Mouse (Mus musculus): ENCODE data around the gene Pim3. TPM values are rescaled to one million over a fixed set of nuclear protein-coding genes. Genes with fewer than 3 reads are reported as not detected.

The Pim3 gene
- total RNA-seq, 2 experiments from 2014 or later: 97.9 to 139 TPM

- DNase-seq: peak; percentile 84 to 86
Measured at GRCm38 (mm10) chr15:88858141-88858541, 3.8 kb upstream of the Pim3 start.

DNA sequence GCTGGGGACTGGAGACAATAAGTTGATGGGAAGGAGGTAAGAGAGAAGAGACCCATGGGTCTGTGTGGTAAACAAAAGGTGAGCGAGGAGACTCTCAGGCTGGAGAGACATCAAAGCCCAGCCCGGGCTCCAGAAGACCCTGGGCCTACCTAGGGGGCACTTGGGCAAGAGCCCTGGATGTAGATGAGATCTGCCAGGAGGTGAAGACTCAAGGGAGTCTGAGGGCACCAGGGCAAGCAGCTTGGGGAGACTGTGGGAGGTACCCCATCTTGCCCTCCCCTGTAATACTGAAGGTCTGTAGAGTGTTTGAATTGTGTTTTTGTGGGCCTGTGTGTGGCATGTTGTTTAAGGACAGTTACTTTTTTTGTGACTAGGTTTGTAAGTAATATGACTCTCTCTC, 3.3 kb upstream of the Pim3 start:
- DNase-seq: no peak

DNA sequence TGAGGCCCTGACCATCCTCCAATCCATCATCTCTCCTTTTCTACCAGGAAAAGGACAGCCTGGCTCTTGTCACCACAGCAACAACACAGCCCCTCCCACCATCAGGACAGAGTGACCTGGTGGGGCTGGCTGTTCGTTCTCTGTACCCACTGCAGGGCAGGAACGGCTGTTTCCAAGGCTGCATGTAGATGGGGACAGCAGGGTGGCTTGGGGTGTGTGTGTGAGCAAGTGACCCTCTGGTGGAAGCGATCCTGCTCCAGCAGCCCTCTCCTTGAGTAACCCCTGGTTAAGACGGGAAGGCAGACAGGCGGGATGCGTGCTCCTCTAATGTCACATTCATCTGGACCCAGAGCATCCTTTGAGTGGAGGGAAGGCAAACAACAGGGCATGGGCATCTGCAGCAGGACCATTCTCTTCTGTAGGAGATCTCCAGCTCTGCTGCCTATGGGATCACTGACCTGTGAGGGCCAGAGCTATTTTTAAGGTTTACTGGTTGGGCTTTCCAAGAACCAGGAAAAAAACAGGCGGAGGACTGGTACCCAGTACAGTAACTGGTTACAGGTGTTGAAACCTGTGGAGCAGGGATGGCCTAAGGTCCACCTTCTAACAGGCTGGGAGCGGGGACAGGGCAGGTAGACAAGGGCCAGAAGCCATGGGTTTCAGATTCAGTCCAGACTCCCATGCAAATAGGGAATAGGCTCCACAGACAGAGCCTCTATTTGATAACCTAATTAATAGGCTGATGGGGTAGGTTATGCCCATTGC, 2.6 kb upstream of the Pim3 start:
- peak in 1 of 2 experiments; percentile 23 for DNase-seq

DNA sequence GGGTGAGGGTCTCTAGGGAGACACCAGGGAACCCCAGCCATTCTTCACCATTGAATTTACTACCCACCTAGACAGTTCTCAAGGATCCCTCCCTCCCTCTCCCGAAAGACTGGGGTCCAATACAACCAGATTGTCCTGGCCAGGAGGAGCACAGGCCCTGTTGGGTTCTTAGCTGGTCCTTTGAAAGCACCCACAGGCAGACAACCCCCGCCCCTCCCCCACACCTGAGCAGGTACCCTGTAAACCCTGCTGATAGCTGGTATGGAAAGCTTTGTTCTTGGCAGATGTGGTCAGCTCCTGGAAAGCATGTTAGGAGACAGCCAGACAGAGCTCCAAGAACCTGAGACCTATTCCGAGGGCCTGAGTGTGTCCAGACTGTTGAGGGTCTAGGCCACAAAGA, 1.2 kb upstream of the Pim3 start:
- peak in 1 of 2 experiments; percentile 35 for DNase-seq

GRCm38 (mm10) chr15:88862881-88863694, 1.1 kb downstream of the Pim3 start:
- peak; percentile 58 to 76 for DNase-seq

GRCm38 (mm10) chr15:88863695-88864231, 1.8 kb downstream of the Pim3 start:
- peak; percentile 95 to 98 for DNase-seq

- DNase-seq: peak; percentile 54 to 71
Measured at GRCm38 (mm10) chr15:88864270-88865030, 2.5 kb downstream of the Pim3 start.

GRCm38 (mm10) chr15:88865061-88865460, 3.1 kb downstream of the Pim3 start:
- DNase-seq: no peak

GRCm38 (mm10) chr15:88865888-88866695, 4.1 kb downstream of the Pim3 start:
- DNase-seq: peak in 1 of 2 experiments; percentile 31

DNA sequence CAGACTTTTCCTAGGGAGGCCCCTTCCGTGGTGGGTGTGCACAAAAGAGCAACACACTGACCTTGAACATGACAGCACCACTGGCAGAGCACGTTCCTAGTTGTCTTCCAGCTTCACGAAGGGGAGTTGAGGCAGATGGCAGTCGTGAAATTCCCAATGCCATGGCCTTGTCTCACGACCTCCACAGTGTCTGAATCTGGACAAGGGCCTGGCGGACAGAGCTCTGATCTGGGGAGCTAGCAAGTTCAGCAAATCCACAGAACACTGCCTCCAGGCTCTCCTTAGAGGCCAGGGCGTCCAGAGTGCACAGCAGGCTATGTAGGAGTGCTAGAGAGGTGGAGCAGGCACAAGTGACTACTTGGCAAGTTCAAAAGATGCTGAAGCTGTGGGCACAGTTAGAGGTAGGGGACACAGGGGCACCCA, 5.0 kb downstream of the Pim3 start:
- DNase-seq: no peak

DNA sequence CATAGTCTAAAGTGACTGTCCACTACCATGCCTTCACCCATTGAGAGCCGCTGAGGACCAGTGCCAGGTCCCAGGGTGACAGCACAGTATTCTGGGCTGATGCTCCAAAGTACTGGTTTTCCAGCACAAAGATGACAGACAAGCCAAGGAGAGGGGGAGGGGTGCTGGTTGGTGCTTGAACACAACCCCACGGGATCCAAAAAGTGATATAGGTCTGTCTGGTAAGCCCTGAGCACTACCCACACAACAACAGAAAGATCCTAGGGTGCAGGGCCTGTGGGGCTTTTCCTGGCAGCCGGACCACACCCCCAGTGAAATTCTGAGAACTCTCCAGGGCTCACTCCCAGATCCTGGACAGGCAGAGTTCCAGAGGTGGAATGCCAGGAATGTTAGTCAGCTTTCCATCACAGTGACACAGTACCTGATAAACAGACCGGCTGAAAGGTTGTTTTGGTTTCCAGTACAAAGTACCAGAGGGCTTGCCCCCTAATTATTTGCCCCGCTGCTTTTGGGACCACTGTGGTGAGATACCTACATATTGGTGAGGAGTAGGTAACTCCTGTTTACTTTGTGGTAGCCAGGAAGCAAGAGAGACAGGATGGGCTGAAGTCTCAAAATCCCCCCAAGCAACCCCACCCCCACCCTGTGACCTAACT, 5.5 kb downstream of the Pim3 start:
- DNase-seq: peak; percentile 92 to 93

GRCm38 (mm10) chr15:88868024-88868742, 6.2 kb downstream of the Pim3 start:
- peak; percentile 84 to 91 for DNase-seq

GRCm38 (mm10) chr15:88870418-88871185, 8.6 kb downstream of the Pim3 start:
- no peak for DNase-seq

DNA sequence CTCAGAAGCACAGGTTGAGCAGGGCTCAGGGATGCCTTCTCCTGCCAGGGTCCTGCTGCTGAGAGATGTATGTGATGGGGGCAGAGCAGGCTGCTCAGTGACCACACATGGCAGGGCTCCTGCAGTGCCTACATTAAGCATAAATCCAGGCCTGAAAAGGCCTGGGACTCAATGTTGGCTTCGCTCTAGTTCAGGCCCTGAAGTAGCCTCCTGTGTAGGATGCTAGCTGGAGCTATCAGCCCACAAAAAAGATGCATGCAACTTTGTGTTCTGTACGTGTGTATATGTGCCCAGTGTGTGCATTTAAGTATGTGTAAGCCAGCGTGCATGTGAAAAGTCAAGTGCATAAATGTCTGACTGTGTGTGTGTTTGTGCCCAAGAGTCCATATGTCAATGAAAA, 12.1 kb downstream of the Pim3 start:
- no peak for DNase-seq

- DNase-seq: no peak
Measured at GRCm38 (mm10) chr15:88874477-88874876, 12.5 kb downstream of the Pim3 start.

DNA sequence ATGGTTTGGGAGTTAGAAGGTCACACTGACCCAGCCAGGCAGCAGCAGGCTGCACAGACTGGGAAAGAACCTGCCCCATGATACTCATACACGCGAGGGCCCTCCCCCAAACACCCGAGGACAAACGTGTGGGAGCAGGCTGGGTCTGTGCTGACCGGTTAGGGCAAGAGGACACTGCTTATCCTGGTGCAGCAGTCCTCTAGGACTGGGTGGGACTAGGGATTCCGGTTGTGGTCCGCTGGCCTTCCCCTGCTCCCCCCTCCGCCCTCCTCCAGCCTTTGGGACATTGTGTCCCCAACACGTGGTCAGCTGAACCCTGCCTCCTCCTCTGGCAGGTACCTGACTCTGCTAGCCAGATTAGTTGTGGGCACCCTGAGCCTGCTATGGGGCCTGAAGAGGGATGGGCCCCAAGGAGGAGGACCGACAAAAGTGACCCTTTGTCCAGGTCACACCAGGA, 13.7 kb downstream of the Pim3 start:
- peak; percentile 81 to 91 for DNase-seq

DNA sequence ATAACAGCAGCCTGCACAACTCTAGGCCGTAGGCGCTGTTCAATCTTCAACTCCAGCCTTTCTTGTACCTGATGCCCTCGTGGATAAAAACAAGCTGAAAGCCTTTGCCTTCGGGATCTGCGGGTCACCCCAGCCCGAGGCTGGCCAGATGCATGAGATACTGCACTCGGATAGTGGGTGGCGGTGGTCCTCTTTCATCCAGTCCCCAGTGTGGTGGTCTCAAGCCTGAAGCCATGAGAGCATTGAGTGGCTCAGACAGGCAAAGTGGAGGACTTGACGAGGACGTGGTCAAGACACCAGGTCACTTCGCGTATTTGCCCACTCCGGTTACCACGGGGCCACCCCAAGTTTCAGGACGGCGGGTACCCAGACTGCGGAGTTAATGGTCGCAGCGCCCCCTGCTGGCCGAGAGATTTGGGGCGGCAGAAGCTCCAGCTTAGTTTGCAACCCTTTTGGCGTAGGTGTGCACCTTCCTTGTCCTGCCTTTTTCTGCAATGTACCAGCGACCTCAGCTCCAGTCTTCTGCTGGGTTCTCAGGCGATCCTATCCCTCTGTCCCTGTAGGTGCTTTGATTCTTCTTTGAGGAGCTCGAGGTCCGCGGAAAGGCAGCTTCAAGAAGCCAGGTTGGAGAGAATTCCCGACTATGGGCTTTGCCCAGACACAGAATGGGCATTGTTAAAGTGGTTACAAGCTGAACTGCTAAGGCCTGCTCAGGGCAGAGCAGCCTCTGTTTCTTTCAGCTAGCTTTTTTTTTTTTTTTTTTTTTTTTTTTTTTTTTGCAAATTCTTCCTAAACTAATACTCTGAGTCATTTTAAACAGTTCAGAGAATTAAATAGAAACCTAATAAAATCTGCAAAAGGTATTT, 14.4 kb downstream of the Pim3 start:
- DNase-seq: peak; percentile 84 to 94

GRCm38 (mm10) chr15:88877021-88877400, 15.0 kb downstream of the Pim3 start:
- no peak for DNase-seq

Data from heart, adult 18-20 months (tissue).